Mouse (Mus musculus) forebrain, embryonic 13.5 days (tissue): ENCODE measurements at regions not wholly inside any gene's neighbourhood (a gene's known extent, or its start where the extent isn't known, plus 50 kb on each side); places are given as distances from the start of the nearest gene placed in this dataset.
"Not testable (repeated sequence)": the region's sequence is repeated elsewhere in the genome, so short reads cannot be mapped to it uniquely, and the experiment has no call there.

Experiments
- ATAC-seq: fragments of 200-750 bp; cut with Nextera tagmentation; 2 replicates; pipeline ENCODE4 v1.8.0; 2017
- H3K27ac ChIP-seq: fragments of 300-500 bp; sonication (generic); 2 replicates; pipeline ENCODE4 v1.5.1; 2015; ENCODE audit warnings: inconsistent platforms, mild to moderate bottlenecking, moderate library complexity
- H3K27me3 ChIP-seq: fragments of 300-500 bp; sonication (generic); 2 replicates; pipeline ENCODE4 v1.6.1; 2015; ENCODE audit warnings: mild to moderate bottlenecking, inconsistent platforms
- H3K36me3 ChIP-seq: fragments of 300-500 bp; sonication (generic); 2 replicates; pipeline ENCODE4 v1.6.1; 2015; ENCODE audit warnings: mild to moderate bottlenecking, inconsistent platforms; ENCODE audit not compliant: poor library complexity, severe bottlenecking
- H3K4me1 ChIP-seq: fragments of 300-500 bp; sonication (generic); 2 replicates; pipeline ENCODE4 v1.6.1; 2015; ENCODE audit warnings: inconsistent platforms
- H3K4me2 ChIP-seq: fragments of 300-500 bp; sonication (generic); 2 replicates; pipeline ENCODE4 v1.6.1; 2015; ENCODE audit warnings: inconsistent platforms, mild to moderate bottlenecking, moderate library complexity
- H3K4me3 ChIP-seq: fragments of 300-500 bp; sonication (generic); 2 replicates; pipeline ENCODE4 v1.5.1; 2015; ENCODE audit warnings: mild to moderate bottlenecking, inconsistent platforms
- H3K9ac ChIP-seq: fragments of 300-500 bp; sonication (generic); 2 replicates; pipeline ENCODE4 v1.6.1; 2015; ENCODE audit warnings: mild to moderate bottlenecking, inconsistent platforms
- H3K9me3 ChIP-seq: fragments of 300-500 bp; sonication (generic); replicated peaks from 2 replicates; pipeline ENCODE4 v1.6.1; 2016; ENCODE audit warnings: inconsistent platforms
- WGBS: fragments of 180-500 bp; shearing (Covaris S2); methylation state at CpG from one replicate; pipeline ENCODE4 v1.1.7; 2015; 5-methylcytosine and 5-hydroxymethylcytosine counted together

- H3K27ac ChIP-seq, ATAC-seq, H3K9ac ChIP-seq, H3K4me1 ChIP-seq, H3K9me3 ChIP-seq, H3K4me2 ChIP-seq, H3K36me3 ChIP-seq, H3K4me3 ChIP-seq, H3K27me3 ChIP-seq: not testable (repeated sequence)
- 68% methylated on average over 2 of the region's 2 CpGs for WGBS
Measured at GRCm38 (mm10) chr3:110880472-110880871, 629.7 kb upstream of the Prmt6 start.

- no peak overlapping the region for H3K27ac ChIP-seq
- no peaks in the 10 kb centered on the region for H3K27me3 ChIP-seq
- H3K4me3 ChIP-seq: no peak overlapping the region
- H3K4me1 ChIP-seq: no peaks in the 10 kb centered on the region
- 69% methylated on average over 1 of the region's 1 CpGs for WGBS
- ATAC-seq: no peak
- no peaks in the 10 kb centered on the region for H3K36me3 ChIP-seq
- no peak overlapping the region for H3K4me2 ChIP-seq
- no peaks in the 10 kb centered on the region for H3K9me3 ChIP-seq
- H3K9ac ChIP-seq: no peak overlapping the region
Measured at GRCm38 (mm10) chr3:110865989-110866388, 615.2 kb upstream of the Prmt6 start.

- Histone ChIP-seq H3K36me3 (no peaks in the 10 kb centered on the region), H3K27me3 (no peaks in the 10 kb centered on the region), H3K4me3 (no peak overlapping the region), H3K4me1 (no peaks in the 10 kb centered on the region), H3K9me3 (no peaks in the 10 kb centered on the region), H3K27ac (no peak overlapping the region), H3K4me2 (no peak overlapping the region), H3K9ac (no peak overlapping the region)
- no peak for ATAC-seq
- 84% methylated on average over 2 of the region's 2 CpGs for WGBS
Measured at GRCm38 (mm10) chr3:110847222-110847621, 596.4 kb upstream of the Prmt6 start.

DNA sequence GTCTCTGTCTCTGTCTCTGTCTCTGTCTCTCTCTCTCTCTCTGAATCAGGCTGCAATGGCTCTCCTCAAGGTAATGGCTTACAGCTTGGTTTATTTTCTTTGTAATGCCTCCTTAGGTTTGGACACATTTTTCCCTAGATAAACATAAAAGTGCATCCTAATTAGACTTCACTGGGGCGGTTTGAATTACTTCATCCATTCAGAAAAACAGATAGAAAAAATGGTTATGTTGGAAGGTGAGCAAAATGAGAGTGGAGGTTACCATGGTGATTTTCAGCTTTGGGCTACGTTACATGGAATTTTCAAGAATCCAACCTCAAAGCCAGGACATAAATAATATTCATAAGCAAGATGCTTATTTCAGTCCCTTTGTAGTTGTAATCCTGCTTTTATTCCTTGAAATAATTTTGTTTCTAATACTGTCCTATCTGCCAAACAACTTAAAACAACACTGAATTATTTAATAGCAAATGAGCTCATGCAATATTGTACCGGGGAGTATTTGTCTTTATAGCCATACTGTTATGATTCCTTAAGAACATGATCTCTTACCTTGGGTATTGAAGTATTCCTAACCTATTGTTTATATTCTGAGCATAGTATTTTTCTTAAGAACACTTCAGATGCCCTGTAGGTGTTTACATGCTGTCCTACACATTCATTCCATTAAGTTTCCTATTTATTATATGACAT lies 570.1 kb upstream of the Prmt6 start:
- no peaks in the 10 kb centered on the region for H3K4me1 ChIP-seq
- no peak overlapping the region for H3K27ac ChIP-seq
- no peaks in the 10 kb centered on the region for H3K36me3 ChIP-seq
- no peak overlapping the region for H3K9ac ChIP-seq
- ATAC-seq: no peak
- WGBS: 67% methylated on average over 3 of the region's 3 CpGs
- H3K4me2 ChIP-seq: no peak overlapping the region
- H3K4me3 ChIP-seq: no peak overlapping the region
- H3K9me3 ChIP-seq: no peaks in the 10 kb centered on the region
- H3K27me3 ChIP-seq: no peaks in the 10 kb centered on the region

DNA sequence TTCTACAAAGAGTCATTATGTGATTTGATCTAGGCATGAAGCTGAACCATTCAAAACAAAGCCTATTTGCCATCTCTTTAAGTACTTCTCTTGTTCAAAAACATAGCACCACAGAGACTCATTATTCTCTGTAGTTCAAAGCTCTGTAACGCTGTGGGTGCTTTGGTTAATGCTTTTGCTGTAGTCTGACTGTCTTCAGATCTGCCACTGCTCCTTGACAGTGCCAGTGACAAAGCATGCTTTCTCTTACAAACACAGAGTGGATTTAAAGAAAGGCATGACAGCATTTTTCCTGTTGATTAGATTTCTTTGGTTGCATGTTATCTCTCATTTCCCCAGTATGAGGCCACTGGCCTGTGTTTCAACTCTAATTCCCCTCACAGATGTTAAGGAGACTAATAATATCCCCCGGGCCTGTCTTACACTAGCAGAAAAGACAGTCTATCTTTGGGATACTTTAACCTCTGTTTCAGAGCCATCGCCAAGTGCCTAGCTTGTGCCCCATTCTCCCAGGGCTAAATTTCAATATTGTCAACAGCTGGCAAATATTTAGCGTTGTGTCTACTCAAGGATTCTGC lies 538.3 kb upstream of the Prmt6 start:
- H3K27ac ChIP-seq: no peak overlapping the region
- 27% methylated on average over 4 of the region's 4 CpGs for WGBS
- peak; percentile 58; the same call in 1 of the 2 replicates for ATAC-seq

DNA sequence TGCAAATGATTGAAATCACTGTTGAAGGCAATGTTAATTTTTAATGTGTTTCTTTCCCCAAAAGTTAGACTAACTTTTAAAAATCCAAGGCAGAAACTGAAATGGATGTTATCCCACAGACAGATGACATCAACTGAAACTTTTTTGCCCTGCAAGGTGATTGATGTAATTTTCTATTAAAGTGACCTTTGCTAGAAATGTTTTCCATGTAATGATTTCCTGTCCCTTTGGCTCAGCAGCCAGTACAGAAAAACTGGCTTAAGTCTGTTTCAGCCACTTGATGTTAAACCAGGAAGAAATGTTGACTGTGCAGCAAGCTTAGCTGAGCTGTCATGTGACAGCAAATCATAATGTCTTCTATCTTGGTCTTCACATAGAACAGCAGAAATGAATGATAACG lies 504.5 kb upstream of the Prmt6 start:
- WGBS: 96% methylated on average over 1 of the region's 1 CpGs
- H3K36me3 ChIP-seq: no peaks in the 10 kb centered on the region
- H3K4me3 ChIP-seq: no peak overlapping the region
- no peaks in the 10 kb centered on the region for H3K27me3 ChIP-seq
- no peak overlapping the region for H3K9ac ChIP-seq
- ATAC-seq: no peak
- no peak overlapping the region for H3K4me2 ChIP-seq
- H3K4me1 ChIP-seq: no peaks in the 10 kb centered on the region
- H3K9me3 ChIP-seq: no peaks in the 10 kb centered on the region
- no peak overlapping the region for H3K27ac ChIP-seq

More for the DNA sequence above, 538.3 kb upstream of the Prmt6 start:
- Histone ChIP-seq H3K9ac (no peak overlapping the region), H3K27me3 (no peaks in the 10 kb centered on the region), H3K4me1 (peaks cover 5% of the 10 kb centered on the region; the same call in 1 of the 2 replicates), H3K4me3 (no peak overlapping the region), H3K36me3 (no peaks in the 10 kb centered on the region), H3K9me3 (no peaks in the 10 kb centered on the region), H3K4me2 (no peak overlapping the region)

GRCm38 (mm10) chr3:110746273-110746672 lies 495.5 kb upstream of the Prmt6 start:
- H3K4me1 ChIP-seq: no peaks in the 10 kb centered on the region
- WGBS: 34% methylated on average over 2 of the region's 2 CpGs
- H3K27me3 ChIP-seq: no peaks in the 10 kb centered on the region
- H3K36me3 ChIP-seq: no peaks in the 10 kb centered on the region
- H3K9ac ChIP-seq: no peak overlapping the region
- H3K9me3 ChIP-seq: no peaks in the 10 kb centered on the region
- no peak overlapping the region for H3K4me3 ChIP-seq
- H3K4me2 ChIP-seq: no peak overlapping the region
- ATAC-seq: peak; percentile 70
- H3K27ac ChIP-seq: no peak overlapping the region

DNA sequence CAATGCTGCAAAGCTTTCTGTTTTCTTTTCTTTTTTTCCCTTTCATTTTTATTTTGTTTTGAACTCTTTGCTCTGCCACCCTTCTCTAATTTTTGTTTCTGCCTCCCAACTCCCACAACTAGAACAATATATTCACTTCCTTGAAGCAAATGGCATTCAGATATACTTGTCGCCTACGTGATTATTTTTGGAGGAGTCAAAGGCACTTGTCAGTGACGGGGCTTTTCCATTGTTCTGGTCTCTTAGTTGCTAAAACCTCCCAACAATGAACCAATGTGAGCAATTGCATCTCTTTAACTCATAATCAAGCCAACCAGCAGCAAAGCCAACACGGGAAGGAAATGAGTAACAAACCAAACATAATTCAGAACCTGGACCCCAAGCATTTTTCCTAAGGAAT lies 449.3 kb upstream of the Prmt6 start:
- H3K4me3 ChIP-seq: no peak overlapping the region
- H3K4me1 ChIP-seq: 0 out of 2 replicates have a peak, but pooled peaks cover 5% of the 10 kb centered on the region
- ATAC-seq: no peak
- no peaks in the 10 kb centered on the region for H3K36me3 ChIP-seq
- no peak overlapping the region for H3K9ac ChIP-seq
- 4% methylated on average over 4 of the region's 4 CpGs for WGBS
- no peak overlapping the region for H3K4me2 ChIP-seq
- H3K27me3 ChIP-seq: no peaks in the 10 kb centered on the region
- no peaks in the 10 kb centered on the region for H3K9me3 ChIP-seq
- H3K27ac ChIP-seq: no peak overlapping the region

DNA sequence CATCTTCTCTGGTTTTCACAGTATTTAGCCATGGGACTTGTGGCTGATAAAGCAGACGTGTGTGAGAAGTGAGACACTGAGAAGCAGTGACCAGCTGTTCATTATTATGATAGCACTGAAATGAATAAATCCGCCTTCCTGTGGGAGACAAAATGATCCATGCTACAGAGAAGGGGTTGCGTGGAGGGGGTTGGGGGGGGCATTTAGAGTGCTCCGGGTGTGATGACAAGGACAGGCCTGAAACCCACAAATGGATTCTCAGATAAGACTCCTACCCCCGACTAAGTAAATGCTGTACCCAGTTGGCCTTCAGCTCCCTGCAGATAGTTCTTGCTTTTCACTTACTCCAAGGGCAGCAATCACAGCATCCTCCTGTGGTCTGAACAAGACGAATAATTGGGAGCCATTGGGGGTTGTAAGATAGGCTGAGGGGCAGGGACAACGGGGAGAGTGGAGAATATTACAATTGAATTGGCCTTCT lies 416.8 kb upstream of the Prmt6 start:
- H3K4me2 ChIP-seq: no peak overlapping the region
- no peaks in the 10 kb centered on the region for H3K27me3 ChIP-seq
- no peaks in the 10 kb centered on the region for H3K36me3 ChIP-seq
- no peaks in the 10 kb centered on the region for H3K9me3 ChIP-seq
- WGBS: 57% methylated on average over 7 of the region's 7 CpGs
- no peak overlapping the region for H3K9ac ChIP-seq
- ATAC-seq: peak; percentile 67; the same call in 1 of the 2 replicates
- no peaks in the 10 kb centered on the region for H3K4me1 ChIP-seq
- no peak overlapping the region for H3K27ac ChIP-seq
- H3K4me3 ChIP-seq: no peak overlapping the region

DNA sequence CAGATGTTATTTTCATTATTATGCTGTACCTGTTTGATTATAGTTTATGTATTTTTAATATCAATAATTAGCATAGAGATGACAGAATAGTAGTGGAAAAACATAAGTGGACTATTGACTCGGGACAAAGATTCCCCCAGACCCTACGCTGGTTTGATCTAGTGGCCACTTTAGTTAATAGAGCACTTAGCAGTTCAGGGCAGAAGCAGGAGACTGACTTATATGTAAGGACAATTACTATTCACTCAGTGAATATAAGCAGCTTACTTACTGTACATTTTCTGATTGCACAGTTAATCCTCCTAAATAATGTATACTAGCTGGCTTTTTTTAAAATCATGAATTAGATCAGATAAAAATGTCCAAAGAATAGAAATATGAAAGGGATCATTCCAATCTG lies 416.2 kb upstream of the Prmt6 start:
- H3K4me2 ChIP-seq: no peak overlapping the region
- no peak overlapping the region for H3K4me3 ChIP-seq
- H3K4me1 ChIP-seq: no peaks in the 10 kb centered on the region
- no peak overlapping the region for H3K27ac ChIP-seq
- WGBS: 76% methylated on average over 2 of the region's 2 CpGs
- ATAC-seq: 0 out of 2 replicates have a peak, but pooled peaks have one; percentile 24
- H3K9ac ChIP-seq: no peak overlapping the region
- H3K9me3 ChIP-seq: no peaks in the 10 kb centered on the region
- H3K36me3 ChIP-seq: no peaks in the 10 kb centered on the region
- no peaks in the 10 kb centered on the region for H3K27me3 ChIP-seq

- Histone ChIP-seq H3K4me1 (no peaks in the 10 kb centered on the region), H3K36me3 (no peaks in the 10 kb centered on the region), H3K9me3 (no peaks in the 10 kb centered on the region), H3K4me3 (no peak overlapping the region), H3K27me3 (no peaks in the 10 kb centered on the region), H3K4me2 (no peak overlapping the region), H3K9ac (no peak overlapping the region), H3K27ac (no peak overlapping the region)
- peak; percentile 85 for ATAC-seq
- 39% methylated on average over 4 of the region's 4 CpGs for WGBS
Measured at GRCm38 (mm10) chr3:110657495-110658105, 406.8 kb upstream of the Prmt6 start.

- Histone ChIP-seq H3K4me2 (no peak overlapping the region), H3K36me3 (no peaks in the 10 kb centered on the region), H3K4me1 (no peaks in the 10 kb centered on the region), H3K27me3 (no peaks in the 10 kb centered on the region), H3K9ac (no peak overlapping the region), H3K27ac (no peak overlapping the region), H3K4me3 (no peak overlapping the region), H3K9me3 (no peaks in the 10 kb centered on the region)
- WGBS: 65% methylated on average over 3 of the region's 3 CpGs
- no peak for ATAC-seq
Measured at GRCm38 (mm10) chr3:110626326-110626725, 375.5 kb upstream of the Prmt6 start.
